Mouse (Mus musculus): ENCODE data around the gene Dtnbp1. TPM values are rescaled to one million over a fixed set of nuclear protein-coding genes. Genes with fewer than 3 reads are reported as not detected.

The Dtnbp1 gene
- polyA plus RNA-seq, 1 experiment: 97.8 TPM

DNA sequence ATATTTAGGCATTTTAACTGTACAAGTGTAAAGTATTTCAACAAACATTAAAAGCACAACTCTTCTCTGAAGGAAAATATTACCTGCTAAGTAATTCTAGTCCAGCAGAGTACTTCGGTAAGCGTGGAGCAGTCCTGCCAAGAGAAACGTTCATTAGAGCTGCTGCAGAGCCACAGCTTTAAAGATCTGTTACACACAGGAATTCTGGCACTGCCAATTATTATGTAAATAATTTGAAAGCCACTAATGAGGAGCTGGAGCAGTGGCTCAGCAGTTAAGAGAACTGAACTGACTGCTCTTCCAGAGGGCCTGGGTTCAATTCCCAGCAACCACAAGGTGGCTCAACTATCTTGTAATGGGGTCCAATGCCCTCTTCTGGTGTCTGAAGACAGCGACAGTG lies 10.0 kb downstream of the Dtnbp1 start:
- H3K36me3 ChIP-seq (ENCODE audit: control insufficient read depth, insufficient read depth): peaks cover 73% of the 10 kb centered on the region
- H3K79me3 ChIP-seq (ENCODE audit: low read depth): peaks cover 36% of the 10 kb centered on the region
- no peak overlapping the region for H3K4me3 ChIP-seq (ENCODE audit: insufficient read depth, poor library complexity, severe bottlenecking)
- no peaks in the 10 kb centered on the region for H3K27me3 ChIP-seq (ENCODE audit: control insufficient read depth, insufficient read depth, insufficient read length)
- no peak overlapping the region for H3ac ChIP-seq (ENCODE audit: control insufficient read depth, insufficient read length, low read depth)
- TF ChIP-seq CEBPB (IDR thresholded peaks at IDR 0.05; ENCODE audit: low read depth) (no peak), CTCF (IDR thresholded peaks at IDR 0.05; ENCODE audit: control insufficient read depth, insufficient read depth, insufficient read length) (no peak), MAX (IDR thresholded peaks at IDR 0.05) (no peak), USF1 (IDR thresholded peaks at IDR 0.05; ENCODE audit: low read depth) (no peak), FOSL1 (IDR thresholded peaks at IDR 0.05; ENCODE audit: insufficient read depth, low read length, poor library complexity, severe bottlenecking) (no peak), MYOD1 (IDR thresholded peaks at IDR 0.05; ENCODE audit: control insufficient read depth, insufficient read length, low read depth) (no peak), MYOG (IDR thresholded peaks at IDR 0.05; ENCODE audit: control insufficient read depth, extremely low read depth, insufficient read length) (no peak)
- peaks cover 79% of the 10 kb centered on the region for H3K79me2 ChIP-seq (ENCODE audit: control insufficient read depth, insufficient read depth)

DNA sequence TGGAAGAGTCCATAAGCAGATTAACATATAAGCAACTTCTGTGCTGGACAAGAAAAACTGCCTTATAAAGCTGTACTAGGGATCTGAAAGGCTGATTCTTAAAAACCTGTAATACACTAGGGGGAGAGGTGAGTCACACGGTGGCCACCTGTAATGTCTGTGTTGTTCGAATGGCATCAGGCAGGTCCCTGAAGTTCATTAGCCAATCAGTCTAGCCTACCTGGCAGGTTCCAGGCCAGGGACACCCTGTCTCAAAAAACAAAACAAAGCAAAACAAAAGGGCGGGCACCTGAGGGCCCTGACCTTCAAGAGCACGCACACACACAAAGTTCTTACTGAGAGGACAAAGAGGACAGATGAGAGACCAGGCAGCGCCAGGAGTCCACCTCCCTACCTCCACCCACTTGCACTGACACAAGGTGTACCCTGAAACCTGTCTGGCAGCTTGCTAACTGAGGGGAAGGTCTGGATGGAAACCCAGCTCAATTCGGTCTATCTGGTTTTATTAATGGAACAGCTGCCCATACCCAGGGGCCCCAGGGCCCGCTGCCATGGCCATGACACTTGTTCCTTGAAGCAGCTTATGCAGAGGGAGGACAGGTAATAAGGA lies 11.8 kb downstream of the Dtnbp1 start:
- Histone ChIP-seq H3K36me3 (ENCODE audit: control insufficient read depth, insufficient read depth) (peaks cover 82% of the 10 kb centered on the region), H3K79me2 (ENCODE audit: control insufficient read depth, insufficient read depth) (peaks cover 61% of the 10 kb centered on the region)

DNA sequence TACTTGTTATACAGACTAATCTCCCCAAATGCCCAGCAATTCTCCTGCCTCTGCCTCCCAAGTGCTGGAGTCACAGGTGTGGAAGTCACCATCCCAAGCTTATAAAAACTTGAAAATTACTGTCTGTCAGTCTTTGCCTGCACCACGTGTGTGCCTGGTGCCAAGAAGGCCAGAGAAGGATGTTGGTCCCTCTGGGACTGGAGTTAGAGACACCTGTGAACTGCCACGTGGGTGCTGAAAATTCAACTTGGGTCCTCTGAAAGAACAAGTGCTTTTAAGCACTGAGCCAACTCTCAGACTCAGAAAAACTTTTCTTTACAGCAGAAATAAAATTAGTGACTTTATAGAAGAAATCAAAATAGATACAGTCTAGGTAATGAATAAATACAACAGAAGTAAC lies 15.6 kb downstream of the Dtnbp1 start:
- H3K36me3 ChIP-seq (ENCODE audit: control insufficient read depth, insufficient read depth): peaks cover 76% of the 10 kb centered on the region
- no peak overlapping the region for H3K4me3 ChIP-seq (ENCODE audit: insufficient read depth, poor library complexity, severe bottlenecking)

More for the DNA sequence above, 11.8 kb downstream of the Dtnbp1 start:
- no peak for TF ChIP-seq CEBPB (IDR thresholded peaks at IDR 0.05; ENCODE audit: low read depth)
- TF ChIP-seq MAX (IDR thresholded peaks at IDR 0.05): no peak
- H3K27me3 ChIP-seq (ENCODE audit: control insufficient read depth, insufficient read depth, insufficient read length): no peaks in the 10 kb centered on the region
- H3K79me3 ChIP-seq (ENCODE audit: low read depth): peaks cover 31% of the 10 kb centered on the region
- no peak overlapping the region for H3K4me3 ChIP-seq (ENCODE audit: insufficient read depth, poor library complexity, severe bottlenecking)
- H3ac ChIP-seq (ENCODE audit: control insufficient read depth, insufficient read length, low read depth): no peak overlapping the region

DNA sequence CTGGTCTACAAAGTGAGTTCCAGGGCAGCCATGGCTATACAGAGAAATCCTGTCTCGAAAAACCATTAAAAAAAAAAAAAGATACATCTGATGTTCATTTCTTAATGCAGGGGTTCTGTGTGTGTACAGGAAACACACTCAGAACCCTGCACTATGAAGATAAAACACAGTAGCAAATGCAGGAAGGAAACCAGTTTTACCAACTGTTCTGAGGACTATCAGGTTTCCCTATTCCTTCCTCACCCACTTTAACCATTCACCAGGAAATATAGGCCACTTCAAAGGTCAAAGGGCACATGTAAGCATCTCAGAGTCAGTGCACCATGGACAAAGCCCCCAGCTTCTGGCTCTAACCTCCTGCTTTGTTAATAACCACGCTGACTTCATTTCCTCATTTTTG lies 16.6 kb downstream of the Dtnbp1 start:
- no peak for TF ChIP-seq CTCF (IDR thresholded peaks at IDR 0.05; ENCODE audit: control insufficient read depth, insufficient read depth, insufficient read length)
- no peak for TF ChIP-seq CEBPB (IDR thresholded peaks at IDR 0.05; ENCODE audit: low read depth)
- no peak for TF ChIP-seq USF1 (IDR thresholded peaks at IDR 0.05; ENCODE audit: low read depth)
- no peak for TF ChIP-seq FOSL1 (IDR thresholded peaks at IDR 0.05; ENCODE audit: insufficient read depth, low read length, poor library complexity, severe bottlenecking)
- TF ChIP-seq MAX (IDR thresholded peaks at IDR 0.05): no peak
- TF ChIP-seq MYOG (IDR thresholded peaks at IDR 0.05; ENCODE audit: control insufficient read depth, extremely low read depth, insufficient read length): no peak
- TF ChIP-seq MYOD1 (IDR thresholded peaks at IDR 0.05; ENCODE audit: control insufficient read depth, insufficient read length, low read depth): no peak
- H3K79me2 ChIP-seq (ENCODE audit: control insufficient read depth, insufficient read depth): peaks cover 20% of the 10 kb centered on the region
- H3K36me3 ChIP-seq (ENCODE audit: control insufficient read depth, insufficient read depth): peaks cover 74% of the 10 kb centered on the region
- H3K4me3 ChIP-seq (ENCODE audit: insufficient read depth, poor library complexity, severe bottlenecking): no peak overlapping the region
- H3ac ChIP-seq (ENCODE audit: control insufficient read depth, insufficient read length, low read depth): no peak overlapping the region
- H3K27me3 ChIP-seq (ENCODE audit: control insufficient read depth, insufficient read depth, insufficient read length): no peaks in the 10 kb centered on the region
- peaks cover 12% of the 10 kb centered on the region for H3K79me3 ChIP-seq (ENCODE audit: low read depth)

More for the DNA sequence above, 15.6 kb downstream of the Dtnbp1 start:
- H3K27me3 ChIP-seq (ENCODE audit: control insufficient read depth, insufficient read depth, insufficient read length): no peaks in the 10 kb centered on the region
- H3ac ChIP-seq (ENCODE audit: control insufficient read depth, insufficient read length, low read depth): no peak overlapping the region
- H3K79me2 ChIP-seq (ENCODE audit: control insufficient read depth, insufficient read depth): peaks cover 26% of the 10 kb centered on the region
- TF ChIP-seq USF1 (IDR thresholded peaks at IDR 0.05; ENCODE audit: low read depth) (no peak), MAX (IDR thresholded peaks at IDR 0.05) (no peak), CEBPB (IDR thresholded peaks at IDR 0.05; ENCODE audit: low read depth) (no peak), MYOG (IDR thresholded peaks at IDR 0.05; ENCODE audit: control insufficient read depth, extremely low read depth, insufficient read length) (no peak), MYOD1 (IDR thresholded peaks at IDR 0.05; ENCODE audit: control insufficient read depth, insufficient read length, low read depth) (no peak), FOSL1 (IDR thresholded peaks at IDR 0.05; ENCODE audit: insufficient read depth, low read length, poor library complexity, severe bottlenecking) (no peak), CTCF (IDR thresholded peaks at IDR 0.05; ENCODE audit: control insufficient read depth, insufficient read depth, insufficient read length) (no peak)
- peaks cover 12% of the 10 kb centered on the region for H3K79me3 ChIP-seq (ENCODE audit: low read depth)

DNA sequence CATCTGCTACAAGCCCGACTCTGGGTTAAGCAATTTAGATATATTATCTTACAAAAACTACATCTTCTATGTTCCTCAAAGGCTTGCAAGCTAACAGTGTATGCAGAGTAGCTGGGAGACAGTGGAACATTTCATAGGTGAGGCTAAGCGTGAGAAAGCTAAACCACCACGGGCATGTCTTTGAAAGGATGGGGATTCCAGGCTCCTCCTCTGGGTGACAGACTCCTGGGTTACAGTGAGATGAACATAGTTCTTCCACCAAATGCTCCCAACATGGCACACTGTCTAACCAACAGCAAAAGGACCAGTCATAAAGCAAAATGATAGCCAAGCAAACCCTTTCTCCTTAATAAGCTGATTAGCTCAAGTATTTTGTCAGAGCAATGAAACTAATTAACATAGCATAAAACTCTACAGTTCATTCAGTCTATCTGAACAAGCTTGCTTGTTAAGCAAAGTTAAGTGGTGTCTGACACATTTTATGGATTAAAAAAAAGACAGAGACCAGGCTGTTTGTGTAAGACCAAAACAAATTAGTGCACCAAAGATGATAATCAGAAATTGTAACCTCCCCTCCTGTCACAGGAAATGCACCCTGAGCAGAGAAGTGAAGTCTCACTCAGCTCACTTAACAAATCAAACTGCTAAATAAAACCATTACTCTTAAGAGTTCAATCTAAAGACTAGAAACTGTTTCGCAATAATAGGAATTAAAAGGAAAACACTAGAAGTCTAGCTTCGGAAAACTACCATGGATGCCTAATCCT lies 18.1 kb downstream of the Dtnbp1 start:
- H3K4me3 ChIP-seq (ENCODE audit: insufficient read depth, poor library complexity, severe bottlenecking): no peak overlapping the region
- TF ChIP-seq CEBPB (IDR thresholded peaks at IDR 0.05; ENCODE audit: low read depth) (peak; percentile 5), MYOG (IDR thresholded peaks at IDR 0.05; ENCODE audit: control insufficient read depth, extremely low read depth, insufficient read length) (no peak), CTCF (IDR thresholded peaks at IDR 0.05; ENCODE audit: control insufficient read depth, insufficient read depth, insufficient read length) (no peak)
- H3K79me2 ChIP-seq (ENCODE audit: control insufficient read depth, insufficient read depth): peaks cover 12% of the 10 kb centered on the region
- no peaks in the 10 kb centered on the region for H3K27me3 ChIP-seq (ENCODE audit: control insufficient read depth, insufficient read depth, insufficient read length)
- peaks cover 61% of the 10 kb centered on the region for H3K36me3 ChIP-seq (ENCODE audit: control insufficient read depth, insufficient read depth)
- no peak overlapping the region for H3ac ChIP-seq (ENCODE audit: control insufficient read depth, insufficient read length, low read depth)
- peaks cover 9% of the 10 kb centered on the region for H3K79me3 ChIP-seq (ENCODE audit: low read depth)

DNA sequence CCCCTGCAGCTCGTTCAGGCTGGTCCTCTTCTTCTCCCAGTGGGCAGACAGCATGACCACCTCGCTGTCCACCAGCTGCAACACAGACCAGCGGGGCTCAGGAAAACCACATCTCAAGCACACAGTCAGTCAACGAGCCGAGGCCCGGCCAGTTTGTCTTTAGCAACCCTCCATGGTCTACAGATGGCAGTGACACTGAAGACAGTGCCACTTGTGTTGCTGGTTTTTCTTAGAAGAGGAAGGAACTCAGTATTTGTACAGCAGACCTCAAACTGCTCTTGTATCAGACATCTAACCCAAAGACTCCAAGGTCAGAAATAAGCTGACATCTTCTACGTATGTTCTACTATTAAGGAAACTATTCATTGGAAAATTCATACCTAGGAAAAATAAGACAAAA lies 19.1 kb downstream of the Dtnbp1 start:
- Histone ChIP-seq H3ac (ENCODE audit: control insufficient read depth, insufficient read length, low read depth) (no peak overlapping the region), H3K36me3 (ENCODE audit: control insufficient read depth, insufficient read depth) (peaks cover 52% of the 10 kb centered on the region), H3K27me3 (ENCODE audit: control insufficient read depth, insufficient read depth, insufficient read length) (no peaks in the 10 kb centered on the region), H3K79me2 (ENCODE audit: control insufficient read depth, insufficient read depth) (peaks cover 2% of the 10 kb centered on the region), H3K79me3 (ENCODE audit: low read depth) (peaks cover 8% of the 10 kb centered on the region), H3K4me3 (ENCODE audit: insufficient read depth, poor library complexity, severe bottlenecking) (no peak overlapping the region)
- TF ChIP-seq CTCF (IDR thresholded peaks at IDR 0.05; ENCODE audit: control insufficient read depth, insufficient read depth, insufficient read length): no peak
- TF ChIP-seq MYOD1 (IDR thresholded peaks at IDR 0.05; ENCODE audit: control insufficient read depth, insufficient read length, low read depth): no peak
- TF ChIP-seq MAX (IDR thresholded peaks at IDR 0.05): no peak
- TF ChIP-seq CEBPB (IDR thresholded peaks at IDR 0.05; ENCODE audit: low read depth): no peak
- no peak for TF ChIP-seq FOSL1 (IDR thresholded peaks at IDR 0.05; ENCODE audit: insufficient read depth, low read length, poor library complexity, severe bottlenecking)
- TF ChIP-seq USF1 (IDR thresholded peaks at IDR 0.05; ENCODE audit: low read depth): no peak
- no peak for TF ChIP-seq MYOG (IDR thresholded peaks at IDR 0.05; ENCODE audit: control insufficient read depth, extremely low read depth, insufficient read length)

Measured in C2C12 (cell line).